9 mouse cellular contexts compared by ENCODE assay signal in the genomic region with DNA sequence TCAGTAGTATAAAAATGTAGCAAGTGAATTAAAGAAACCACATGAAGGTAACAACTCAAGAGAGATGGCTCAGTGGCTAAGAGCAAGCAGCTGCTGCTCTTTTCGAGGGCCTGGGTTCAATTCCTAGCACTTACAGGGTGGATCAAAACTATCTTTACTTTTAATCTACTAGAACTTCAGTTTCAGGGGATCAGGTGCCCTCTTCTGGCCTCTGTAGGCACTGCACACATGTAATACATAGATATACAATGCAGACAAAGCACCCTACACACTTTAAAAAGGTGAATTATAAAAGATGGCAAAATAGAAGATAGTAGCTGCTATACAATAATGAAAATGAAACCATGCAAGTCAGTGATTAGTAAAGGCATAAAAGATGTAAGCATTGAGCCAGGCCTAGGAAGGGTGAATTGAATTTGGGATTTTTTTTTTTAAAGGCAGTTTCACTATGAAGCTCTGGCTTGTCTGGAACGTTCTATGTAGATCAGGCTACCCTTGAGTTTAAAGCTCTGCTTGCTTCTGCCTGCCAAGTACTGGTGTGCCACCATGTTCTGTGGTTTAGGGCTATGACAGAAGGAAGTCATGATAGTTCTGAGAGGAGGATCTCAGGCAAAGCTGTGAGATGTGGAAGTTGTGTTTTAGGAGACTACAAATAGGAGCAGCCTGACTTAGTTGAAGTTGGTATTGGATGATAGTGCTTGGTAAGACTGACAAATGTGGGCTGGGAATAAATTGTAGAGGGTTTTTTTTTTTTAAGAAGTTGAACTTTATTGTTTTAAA. TPM values are rescaled to one million over a fixed set of nuclear protein-coding genes. Genes with fewer than 3 reads are reported as not detected.
A peak's percentile ranks its signal among the peaks of the same experiment; 100 is the strongest.
DNase-seq lines count a peak whose midpoint lies in the region; ATAC-seq and TF ChIP-seq lines count a peak whose summit lies in the region.
"Had no signal": no experiment of that assay in that cellular context is flagged by ENCODE, and none has a peak within 500 bp of the region (broad histone marks: within the 10 kb centered on the region; RNA-seq: fewer than 3 reads in every experiment).

No protein-coding gene starts in this region.

- no peak for TF ChIP-seq EP300 in liver, embryonic 14.5 days (IDR thresholded peaks at IDR 0.05; ENCODE audit: low read depth)

- peak; percentile 33 for DNase-seq in embryo, embryonic 10 days (ENCODE audit: low spot score)
- no peak for DNase-seq in embryo, embryonic 9.5 days (ENCODE audit: extremely low spot score)
- DNase-seq in liver (peak; percentile 33), adipocyte (ENCODE audit: low spot score) (peak; percentile 5)
- no peak for DNase-seq in liver, embryonic 11.5 days (ENCODE audit: low spot score)
- DNase-seq in liver, embryonic 14.5 days (ENCODE audit: low read depth in 3 of 3, low spot score in 3 of 3): no peak
- DNase-seq in thymus, postnatal 4 days: peak; percentile 72
- DNase-seq in cerebellum, adult 2 months: no peak

- peaks cover 3% of the 10 kb centered on the region; the same call in 1 of the 2 replicates for H3K36me3 ChIP-seq in liver, embryonic 11.5 days (ENCODE audit: control insufficient read depth, insufficient read depth, low read length)
- H3K36me3 ChIP-seq in liver, embryonic 14.5 days (replicated peaks; ENCODE audit: control insufficient read depth, insufficient read depth, low read depth): peaks cover 7% of the 10 kb centered on the region
- H3K36me3 ChIP-seq: neural tube, embryonic 12.5 days had no signal

- H3K4me1 ChIP-seq in liver, embryonic 11.5 days (replicated peaks; ENCODE audit: control insufficient read depth, insufficient read depth, low read length): no peaks in the 10 kb centered on the region
- H3K4me1 ChIP-seq in liver, embryonic 14.5 days (replicated peaks; ENCODE audit: control insufficient read depth in 2 of 2, insufficient read depth in 2 of 2, low read length in 1 of 2): no peaks in the 10 kb centered on the region
- H3K4me1 ChIP-seq in cerebellum, adult 2 months (ENCODE audit: control insufficient read depth, insufficient read depth, low read length): no peaks in the 10 kb centered on the region
- H3K4me1 ChIP-seq: neural tube, embryonic 12.5 days had no signal

- no peaks in the 10 kb centered on the region for H3K9me3 ChIP-seq in liver, embryonic 11.5 days (ENCODE audit: control insufficient read depth, low read length)
- no peaks in the 10 kb centered on the region for H3K9me3 ChIP-seq in liver, embryonic 14.5 days (ENCODE audit: control insufficient read depth, low read length)
- H3K9me3 ChIP-seq: neural tube, embryonic 12.5 days had no signal

- no peak overlapping the region for H3K4me3 ChIP-seq in liver, embryonic 11.5 days (ENCODE audit: low read depth, low read length)
- H3K4me3 ChIP-seq in liver, embryonic 14.5 days (ENCODE audit: insufficient read depth in 1 of 2, low read depth in 2 of 2, low read length in 2 of 2): no peak overlapping the region
- H3K4me3 ChIP-seq in cerebellum, adult 2 months (replicated peaks; ENCODE audit: insufficient read depth, low read depth, low read length): no peak overlapping the region
- H3K4me3 ChIP-seq: neural tube, embryonic 12.5 days had no signal

- H3K9ac ChIP-seq in liver, embryonic 11.5 days (ENCODE audit: low read depth, low read length): no peak overlapping the region
- no peak overlapping the region for H3K9ac ChIP-seq in liver, embryonic 14.5 days (replicated peaks)
- H3K9ac ChIP-seq: neural tube, embryonic 12.5 days had no signal

- 80% methylated on average over 2 of the region's 2 CpGs for WGBS in liver, embryonic 11.5 days
- WGBS in liver, embryonic 14.5 days (ENCODE audit: insufficient replicate concordance): 56% methylated on average over 2 of the region's 2 CpGs
- 86% methylated on average over 2 of the region's 2 CpGs for WGBS in cerebellum, adult 2 months

- no peak for ATAC-seq in liver, embryonic 11.5 days (replicated peaks; ENCODE audit: low FRiP score)
- no peak for ATAC-seq in liver, embryonic 14.5 days (ENCODE audit: insufficient read depth)

- peak; percentile 47 for TF ChIP-seq CTCF in liver, embryonic 14.5 days (IDR thresholded peaks at IDR 0.05; ENCODE audit: low read depth)
- no peak for TF ChIP-seq CTCF in cerebellum, adult 2 months (IDR thresholded peaks at IDR 0.05; ENCODE audit: borderline replicate concordance, insufficient read depth, low read depth, low read length)

- no peaks in the 10 kb centered on the region for H3K27me3 ChIP-seq in liver, embryonic 11.5 days (replicated peaks; ENCODE audit: control insufficient read depth, insufficient read depth, low read length)
- no peaks in the 10 kb centered on the region for H3K27me3 ChIP-seq in liver, embryonic 14.5 days (ENCODE audit: control insufficient read depth, insufficient read depth, low read length)
- H3K27me3 ChIP-seq in cerebellum, adult 2 months (ENCODE audit: control insufficient read depth, insufficient read depth, low read length): no peaks in the 10 kb centered on the region
- H3K27me3 ChIP-seq: neural tube, embryonic 12.5 days had no signal

- H3K4me2 ChIP-seq in liver, embryonic 11.5 days: no peak overlapping the region
- H3K4me2 ChIP-seq in liver, embryonic 14.5 days (ENCODE audit: low read depth): no peak overlapping the region
- H3K4me2 ChIP-seq: neural tube, embryonic 12.5 days had no signal

- TF ChIP-seq POLR2A in cerebellum, adult 2 months (IDR thresholded peaks at IDR 0.05; ENCODE audit: borderline replicate concordance, insufficient read depth, low read length): no peak

- no peak overlapping the region for H3K27ac ChIP-seq in liver, embryonic 11.5 days (ENCODE audit: low read depth, low read length)
- no peak overlapping the region for H3K27ac ChIP-seq in liver, embryonic 14.5 days
- H3K27ac ChIP-seq in cerebellum, adult 2 months (ENCODE audit: insufficient read depth, low read length): no peak overlapping the region
- H3K27ac ChIP-seq: neural tube, embryonic 12.5 days had no signal

RNA-seq across cellular contexts. Expression of a gene that starts 11.5 kb away (rescaled TPM):
- 32.9 and 34.3 TPM in 2 replicates for polyA plus RNA-seq in liver, embryonic 11.5 days (2014; fragmentation: Nextera tagmentation; extraction: Ambion mirVana)
- polyA plus RNA-seq in liver, embryonic 14.5 days (2012; rRNA removed): 7.9 and 11.1 TPM in 2 replicates
- 30.5 and 33.8 TPM in 2 replicates for polyA plus RNA-seq in liver, embryonic 14.5 days (2014; fragmentation: Nextera tagmentation; extraction: Ambion mirVana)
- polyA plus RNA-seq in cerebellum, adult 2 months (2012; rRNA removed): 0.38 and 0.47 TPM in 2 replicates

RNA-seq across cellular contexts. Expression of a gene that starts 24.3 kb away (rescaled TPM):
- polyA plus RNA-seq in liver, embryonic 11.5 days (2014; fragmentation: Nextera tagmentation; extraction: Ambion mirVana): 0.66 and 0.86 TPM in 2 replicates
- 0.28 and 0.34 TPM in 2 replicates for polyA plus RNA-seq in liver, embryonic 14.5 days (2012; rRNA removed)
- polyA plus RNA-seq in liver, embryonic 14.5 days (2014; fragmentation: Nextera tagmentation; extraction: Ambion mirVana): 0.18 and 0.45 TPM in 2 replicates
- polyA plus RNA-seq in cerebellum, adult 2 months (2012; rRNA removed): 58.5 and 64.8 TPM in 2 replicates

RNA-seq across cellular contexts. Expression of a gene that starts 42.6 kb away (rescaled TPM):
- 18.1 and 19.1 TPM in 2 replicates for polyA plus RNA-seq in liver, embryonic 11.5 days (2014; fragmentation: Nextera tagmentation; extraction: Ambion mirVana)
- polyA plus RNA-seq in liver, embryonic 14.5 days (2012; rRNA removed): 4.1 and 4.9 TPM in 2 replicates
- 9.5 and 10.0 TPM in 2 replicates for polyA plus RNA-seq in liver, embryonic 14.5 days (2014; fragmentation: Nextera tagmentation; extraction: Ambion mirVana)
- 20.3 and 20.8 TPM in 2 replicates for polyA plus RNA-seq in cerebellum, adult 2 months (2012; rRNA removed)

Comparison
In these comparisons a context has a peak if more than half of its experiments do, and no peak if none do; other contexts are left out.
1. DNase-seq: peak in embryo, embryonic 10 days (single experiment), liver (single experiment), adipocyte (single experiment) and thymus, postnatal 4 days (single experiment); none in embryo, embryonic 9.5 days (single experiment), liver, embryonic 11.5 days (single experiment), liver, embryonic 14.5 days (0 of 3) and cerebellum, adult 2 months (0 of 2).
2. RNA of a gene that starts 24.3 kb away (polyA plus RNA-seq): 58.5 to 64.8 TPM in cerebellum, adult 2 months; 0.66 to 0.86 TPM in liver, embryonic 11.5 days and 0.18 to 0.45 TPM in liver, embryonic 14.5 days; every median in the first group is over 10 times any median in the second.